Mouse (Mus musculus): Measurements from ENCODE around the gene Gm5796.
"Not testable (repeated sequence)": the region's sequence is repeated elsewhere in the genome, so short reads cannot be mapped to it uniquely, and the experiment has no call there.

- not testable (repeated sequence) for TF ChIP-seq CTCF (IDR thresholded peaks at IDR 0.05; ENCODE audit: borderline replicate concordance, insufficient read depth, low read length); POLR2A (IDR thresholded peaks at IDR 0.05; ENCODE audit: low read depth, low read length)
Observed at GRCm38 (mm10) chr14:4083820-4084219, 60.1 kb downstream of the Gm5796 start, which contains the start of gene Gm3115.
